Mouse (Mus musculus) embryonic facial prominence, embryonic 15.5 days (tissue): ENCODE measurements around the gene Kcnk6. TPM values are rescaled to one million over a fixed set of nuclear protein-coding genes. Genes with fewer than 3 reads are reported as not detected.
A peak's percentile ranks its signal among the peaks of the same experiment; 100 is the strongest.
"Not testable (repeated sequence)": the region's sequence is repeated elsewhere in the genome, so short reads cannot be mapped to it uniquely, and the experiment has no call there.

Experiments used
- ATAC-seq: fragments of 200-750 bp; cut with Nextera tagmentation; 2 replicates; pipeline ENCODE4 v1.8.0; 2017; ENCODE audit warnings: low read depth, moderate TSS enrichment; ENCODE audit not compliant: insufficient number of reproducible peaks, low FRiP score, low TSS enrichment
- H3K27ac ChIP-seq: fragments of 300-500 bp; sonication (generic); replicated peaks from 2 replicates; pipeline ENCODE4 v1.5.1; 2015; ENCODE audit warnings: mild to moderate bottlenecking, inconsistent platforms
- H3K27me3 ChIP-seq: fragments of 300-500 bp; sonication (generic); 2 replicates; pipeline ENCODE4 v1.6.1; 2015; ENCODE audit warnings: inconsistent platforms
- H3K36me3 ChIP-seq: fragments of 300-500 bp; sonication (generic); 2 replicates; pipeline ENCODE4 v1.6.1; 2015; ENCODE audit warnings: mild to moderate bottlenecking, inconsistent platforms
- H3K4me1 ChIP-seq: fragments of 300-500 bp; sonication (generic); 2 replicates; pipeline ENCODE4 v1.6.1; 2015; ENCODE audit warnings: inconsistent platforms
- H3K4me2 ChIP-seq: fragments of 300-500 bp; sonication (generic); replicated peaks from 2 replicates; pipeline ENCODE4 v1.6.1; 2015; ENCODE audit warnings: mild to moderate bottlenecking, inconsistent platforms
- H3K4me3 ChIP-seq: fragments of 300-500 bp; sonication (generic); replicated peaks from 2 replicates; pipeline ENCODE4 v1.5.1; 2015; ENCODE audit warnings: mild to moderate bottlenecking, inconsistent platforms
- H3K9ac ChIP-seq: fragments of 300-500 bp; sonication (generic); 2 replicates; pipeline ENCODE4 v1.6.1; 2015; ENCODE audit warnings: inconsistent platforms
- H3K9me3 ChIP-seq: fragments of 300-500 bp; sonication (generic); replicated peaks from 2 replicates; pipeline ENCODE4 v1.6.1; 2016; ENCODE audit warnings: inconsistent platforms
- WGBS: fragments of 180-500 bp; shearing (Covaris S2); methylation state at CpG from one replicate; pipeline ENCODE4 v1.1.7; 2015; 5-methylcytosine and 5-hydroxymethylcytosine counted together
- polyA plus RNA-seq: library from polyadenylated mRNA; unstranded; fragments of >200 nt; fragmentation: Nextera tagmentation; extraction: Ambion mirVana; gene quantifications from 2 replicates; pipeline ENCODE4 v1.2.1, GENCODE M21; 2015

Kcnk6 gene
- polyA plus RNA-seq, 1 experiment from 2014 or later: 3.3 TPM

DNA sequence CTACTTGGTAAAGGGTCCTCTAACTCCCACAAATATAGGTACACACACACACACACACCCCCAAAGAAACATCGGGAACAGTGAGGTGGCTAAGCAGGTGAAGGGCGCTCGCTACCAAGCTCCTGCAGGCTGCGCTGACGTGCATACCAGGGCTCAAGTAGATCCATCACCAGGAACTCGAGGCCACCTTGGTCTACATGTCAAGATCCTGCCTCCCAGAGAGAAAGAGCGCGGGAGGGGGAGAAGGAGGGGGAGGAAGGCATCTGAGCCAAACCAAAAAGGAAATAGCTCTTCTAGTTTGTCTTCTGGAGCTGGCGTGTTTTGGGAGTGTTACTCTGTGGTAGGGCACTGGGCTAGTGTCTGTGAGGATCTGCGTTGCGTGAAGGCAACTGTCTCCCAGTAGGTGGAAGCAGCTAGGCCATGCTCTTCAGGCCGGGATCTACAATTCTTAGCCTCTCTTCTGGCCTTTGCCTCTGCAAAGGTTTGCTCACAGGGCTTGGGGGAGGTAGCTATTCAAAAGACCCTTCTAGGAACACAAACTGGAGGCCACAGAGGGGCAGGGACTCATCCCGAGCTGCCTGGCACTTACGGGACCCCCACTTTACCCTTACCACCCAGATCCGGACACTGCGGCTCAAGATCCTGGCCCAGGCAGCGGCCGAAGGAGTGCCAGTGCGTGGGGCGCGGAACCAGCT lies 14.5 kb upstream of the Kcnk6 start:
- H3K9ac ChIP-seq: no peak overlapping the region
- no peaks in the 10 kb centered on the region for H3K27me3 ChIP-seq
- H3K4me3 ChIP-seq: 0 out of 2 replicates have a peak overlapping the region, but pooled peaks have one; percentile 26
- peaks cover 19% of the 10 kb centered on the region for H3K4me1 ChIP-seq
- no peaks in the 10 kb centered on the region for H3K9me3 ChIP-seq
- H3K27ac ChIP-seq: no peak overlapping the region
- no peak overlapping the region for H3K4me2 ChIP-seq
- 82% methylated on average over 21 of the region's 21 CpGs for WGBS
- peaks cover 29% of the 10 kb centered on the region for H3K36me3 ChIP-seq
- no peak for ATAC-seq

DNA sequence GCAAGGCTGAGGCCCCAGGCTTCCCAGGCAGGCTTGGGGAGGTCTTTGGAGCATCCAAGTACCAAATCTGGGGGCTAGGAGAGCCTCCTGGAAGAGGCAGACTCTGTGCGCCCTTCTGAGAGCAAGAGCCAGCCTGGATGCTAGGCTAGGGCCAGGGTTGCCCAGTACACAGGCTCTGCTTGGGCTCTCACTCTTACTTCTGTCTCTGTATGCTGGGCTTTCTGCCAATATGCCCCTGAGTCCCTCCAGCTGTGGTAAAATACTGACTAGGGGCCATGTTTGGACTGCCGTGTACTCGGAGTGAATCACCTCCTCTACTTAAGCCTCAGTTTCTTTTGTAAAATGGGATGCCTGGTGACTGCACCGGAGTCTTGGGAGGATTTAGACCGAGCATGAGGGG lies 13.7 kb upstream of the Kcnk6 start:
- Histone ChIP-seq H3K36me3 (peaks cover 29% of the 10 kb centered on the region), H3K4me2 (no peak overlapping the region), H3K9ac (no peak overlapping the region), H3K27me3 (no peaks in the 10 kb centered on the region), H3K4me3 (no peak overlapping the region), H3K9me3 (no peaks in the 10 kb centered on the region), H3K4me1 (peaks cover 19% of the 10 kb centered on the region), H3K27ac (no peak overlapping the region)
- no peak for ATAC-seq
- WGBS: 81% methylated on average over 5 of the region's 5 CpGs

DNA sequence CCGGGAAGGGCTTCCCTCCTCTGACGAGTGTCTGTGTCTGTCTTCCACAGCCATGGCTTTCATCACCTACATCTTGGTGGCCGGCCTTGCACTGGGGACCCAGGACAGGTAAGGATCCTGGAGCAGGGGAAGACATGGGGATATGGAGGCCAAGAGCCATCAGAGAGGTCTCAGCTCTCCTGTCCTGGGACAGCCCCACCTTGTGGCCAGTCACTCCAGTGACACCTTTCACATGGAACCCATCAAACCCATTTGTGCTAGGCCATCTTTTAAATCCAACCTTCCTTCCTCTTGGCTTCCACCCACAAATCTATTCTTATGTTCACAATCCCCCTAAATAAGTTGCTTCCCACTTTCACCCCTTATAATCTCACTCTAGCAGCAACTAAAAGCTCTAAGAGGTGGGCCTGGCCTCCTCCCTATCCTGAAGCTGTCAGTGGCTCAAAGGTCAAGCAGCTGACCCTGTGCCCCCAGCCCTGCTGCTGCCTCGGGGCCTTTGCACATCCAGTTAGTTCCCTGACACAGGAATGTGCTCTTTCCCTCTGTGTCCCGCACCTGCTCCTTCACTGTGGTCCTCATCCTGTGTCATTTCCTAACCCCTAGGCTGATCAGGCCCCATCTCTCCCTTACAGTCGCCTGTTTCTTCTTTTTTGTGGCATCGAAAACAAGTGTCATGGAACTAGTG lies 12.6 kb upstream of the Kcnk6 start:
- H3K4me2 ChIP-seq: no peak overlapping the region
- H3K4me3 ChIP-seq: no peak overlapping the region
- H3K9me3 ChIP-seq: no peaks in the 10 kb centered on the region
- H3K4me1 ChIP-seq: peaks cover 20% of the 10 kb centered on the region
- WGBS: 74% methylated on average over 7 of the region's 7 CpGs
- H3K27ac ChIP-seq: no peak overlapping the region
- H3K27me3 ChIP-seq: no peaks in the 10 kb centered on the region
- no peak for ATAC-seq
- no peak overlapping the region for H3K9ac ChIP-seq
- peaks cover 29% of the 10 kb centered on the region for H3K36me3 ChIP-seq

DNA sequence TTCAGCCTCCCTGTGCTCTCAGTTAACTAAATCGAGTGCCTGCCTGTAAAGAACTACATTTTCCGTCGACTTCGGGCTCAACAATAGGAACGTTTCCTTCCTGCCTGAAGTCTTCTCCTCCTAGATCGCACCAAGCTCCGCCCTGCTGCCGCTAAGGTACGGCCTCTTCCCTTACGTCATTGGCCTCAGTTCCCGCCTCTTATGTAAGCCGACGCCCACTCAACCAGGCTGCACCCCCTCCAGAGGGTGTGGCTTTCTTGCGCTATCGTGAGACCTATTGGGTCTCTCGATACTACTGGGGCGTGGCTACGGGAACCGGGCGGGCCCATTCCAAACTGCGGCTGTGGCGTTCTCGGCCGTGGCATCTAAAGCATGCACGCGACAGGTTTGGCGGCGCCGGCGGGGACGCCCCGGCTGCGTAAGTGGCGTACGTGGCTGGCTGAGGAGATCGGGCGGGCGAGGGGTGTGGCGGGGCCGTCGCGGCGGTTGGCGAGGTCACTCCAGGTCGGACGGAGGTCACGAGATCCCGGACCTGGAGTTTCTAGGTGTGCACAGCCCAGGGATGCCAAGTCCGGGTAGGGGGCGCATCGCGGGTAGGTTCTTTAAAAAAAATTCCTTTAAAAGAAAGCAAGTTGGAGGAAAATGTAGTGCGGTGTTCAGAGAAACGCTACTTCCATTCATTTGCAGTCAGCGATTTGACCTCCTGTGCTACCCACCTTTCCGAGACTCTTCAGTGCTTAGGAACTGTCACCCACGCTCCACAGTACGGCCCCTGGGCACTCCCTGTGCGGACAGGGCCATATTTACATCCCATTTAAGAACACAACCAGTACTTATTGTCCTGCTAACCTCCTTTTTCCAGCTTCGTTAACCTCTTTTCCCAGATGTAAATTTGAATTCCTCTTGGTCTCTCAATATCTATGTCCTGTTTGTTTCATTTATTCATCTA lies 6.0 kb upstream of the Kcnk6 start, which contains the start of gene Yif1b:
Yif1b (plus strand) TSS at position 311 of the 949 bp plus-strand sequence.
- Histone ChIP-seq H3K4me3 (peak within 1 kb of the TSS; percentile 78), H3K4me2 (peak within 1 kb of the TSS; percentile 69), H3K9me3 (no peaks in the 10 kb centered on the region), H3K36me3 (no peaks in the 10 kb centered on the region), H3K4me1 (peaks cover 21% of the 10 kb centered on the region), H3K27ac (peak within 1 kb of the TSS; percentile 96), H3K9ac (peak within 1 kb of the TSS; percentile 65), H3K27me3 (no peaks in the 10 kb centered on the region)
- under 1% methylated on average over 60 of the region's 60 CpGs for WGBS
- peak; percentile 96 for ATAC-seq

DNA sequence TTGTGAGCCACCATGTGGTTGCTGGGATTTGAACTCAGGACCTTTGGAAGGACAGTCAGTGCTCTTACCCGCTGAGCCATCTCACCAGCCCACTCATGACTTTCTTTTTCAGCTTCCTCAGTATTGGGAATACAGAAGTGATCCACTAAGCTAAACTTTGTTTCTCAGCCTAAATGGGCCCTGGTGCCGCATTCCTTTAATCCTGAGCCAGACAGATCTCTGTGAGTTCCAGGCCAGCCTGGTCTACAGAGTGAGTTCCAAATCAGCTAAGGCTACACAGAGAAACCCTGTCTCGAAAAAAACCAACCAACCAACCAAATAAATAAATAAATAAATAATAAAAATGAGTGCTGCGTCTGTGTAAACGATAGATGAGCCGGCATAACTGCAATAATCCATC lies 5.3 kb upstream of the Kcnk6 start:
- not testable (repeated sequence) for ATAC-seq, H3K27me3 ChIP-seq, H3K36me3 ChIP-seq, H3K9me3 ChIP-seq
- peak overlapping the region; percentile 96 for H3K27ac ChIP-seq
- H3K4me1 ChIP-seq: peaks cover 21% of the 10 kb centered on the region
- WGBS: 28% methylated on average over 6 of the region's 6 CpGs
- H3K4me3 ChIP-seq: peak overlapping the region; percentile 78
- H3K4me2 ChIP-seq: peak overlapping the region; percentile 69
- H3K9ac ChIP-seq: peak overlapping the region; percentile 44

DNA sequence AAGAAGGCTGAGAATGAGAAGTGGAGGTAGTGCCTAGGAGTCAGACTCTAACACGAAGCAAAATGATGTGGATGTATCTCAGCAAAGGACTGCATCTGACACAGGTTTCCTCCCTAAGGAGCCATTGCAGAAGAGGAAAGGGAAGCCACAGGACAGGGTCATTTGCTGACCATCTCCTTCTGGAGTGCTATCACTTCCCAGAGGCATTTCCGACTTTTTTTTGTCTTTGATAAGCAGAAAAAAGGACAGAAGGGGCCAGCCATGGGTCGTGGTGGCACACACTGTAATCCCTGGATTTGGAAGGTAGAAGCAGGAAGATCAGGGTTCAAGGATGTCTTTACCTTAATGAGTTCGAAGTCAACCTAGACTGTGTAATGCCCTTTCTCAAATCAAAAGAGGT lies 4.3 kb upstream of the Kcnk6 start:
- no peak overlapping the region for H3K4me2 ChIP-seq
- H3K4me3 ChIP-seq: no peak overlapping the region
- ATAC-seq: no peak
- no peak overlapping the region for H3K27ac ChIP-seq
- no peaks in the 10 kb centered on the region for H3K9me3 ChIP-seq
- H3K4me1 ChIP-seq: peaks cover 28% of the 10 kb centered on the region
- H3K27me3 ChIP-seq: peaks cover 7% of the 10 kb centered on the region
- no peaks in the 10 kb centered on the region for H3K36me3 ChIP-seq
- WGBS: 79% methylated on average over 4 of the region's 4 CpGs
- no peak overlapping the region for H3K9ac ChIP-seq

DNA sequence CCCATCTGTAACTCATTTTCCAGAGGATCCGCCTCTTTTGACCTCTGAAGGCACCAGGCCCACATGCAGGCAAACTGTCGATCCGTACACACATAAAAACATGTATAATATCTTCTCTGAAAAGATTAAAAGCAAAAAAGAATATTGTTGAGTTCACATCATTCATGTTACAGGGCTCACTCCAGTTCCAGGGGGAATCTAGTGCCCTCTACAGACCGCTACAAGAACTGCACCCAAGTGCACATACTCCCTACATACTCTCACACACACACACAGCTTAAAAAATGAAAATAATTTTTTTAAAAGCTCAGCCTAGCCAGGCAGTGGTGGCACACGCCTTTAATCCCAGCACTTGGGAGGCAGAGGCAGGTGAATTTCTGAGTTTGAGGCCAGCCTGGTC lies 2.3 kb upstream of the Kcnk6 start:
- H3K36me3 ChIP-seq: no peaks in the 10 kb centered on the region
- H3K27ac ChIP-seq: no peak overlapping the region
- no peaks in the 10 kb centered on the region for H3K9me3 ChIP-seq
- no peak overlapping the region for H3K4me3 ChIP-seq
- no peak for ATAC-seq
- H3K9ac ChIP-seq: no peak overlapping the region
- peaks cover 9% of the 10 kb centered on the region for H3K27me3 ChIP-seq
- 73% methylated on average over 5 of the region's 5 CpGs for WGBS
- H3K4me1 ChIP-seq: peaks cover 29% of the 10 kb centered on the region
- no peak overlapping the region for H3K4me2 ChIP-seq

DNA sequence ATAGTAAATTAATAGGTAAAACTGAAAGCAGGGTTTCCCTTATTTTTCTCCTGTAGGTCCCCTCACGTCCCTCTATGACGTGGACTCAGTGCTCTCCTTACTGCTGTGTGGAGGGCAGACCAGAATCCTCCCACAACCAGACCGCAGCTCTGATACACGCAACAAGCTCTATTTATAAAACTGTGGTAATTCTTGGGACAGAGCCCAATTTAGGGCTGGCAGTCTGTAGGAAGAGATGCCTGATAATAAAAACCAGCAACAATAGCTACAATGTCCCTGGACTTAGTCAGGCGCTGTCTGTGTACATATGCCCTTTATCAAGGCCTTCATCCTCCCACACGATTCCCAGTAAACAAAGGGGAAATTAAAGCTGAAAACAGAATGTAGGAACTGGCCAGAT lies 1.4 kb upstream of the Kcnk6 start:
- no peaks in the 10 kb centered on the region for H3K36me3 ChIP-seq
- no peak overlapping the region for H3K9ac ChIP-seq
- no peak overlapping the region for H3K4me3 ChIP-seq
- peaks cover 19% of the 10 kb centered on the region; the same call in 1 of the 2 replicates for H3K4me1 ChIP-seq
- peaks cover 9% of the 10 kb centered on the region for H3K27me3 ChIP-seq
- H3K27ac ChIP-seq: no peak overlapping the region
- WGBS: 39% methylated on average over 6 of the region's 6 CpGs
- no peak overlapping the region for H3K4me2 ChIP-seq
- H3K9me3 ChIP-seq: no peaks in the 10 kb centered on the region
- no peak for ATAC-seq

DNA sequence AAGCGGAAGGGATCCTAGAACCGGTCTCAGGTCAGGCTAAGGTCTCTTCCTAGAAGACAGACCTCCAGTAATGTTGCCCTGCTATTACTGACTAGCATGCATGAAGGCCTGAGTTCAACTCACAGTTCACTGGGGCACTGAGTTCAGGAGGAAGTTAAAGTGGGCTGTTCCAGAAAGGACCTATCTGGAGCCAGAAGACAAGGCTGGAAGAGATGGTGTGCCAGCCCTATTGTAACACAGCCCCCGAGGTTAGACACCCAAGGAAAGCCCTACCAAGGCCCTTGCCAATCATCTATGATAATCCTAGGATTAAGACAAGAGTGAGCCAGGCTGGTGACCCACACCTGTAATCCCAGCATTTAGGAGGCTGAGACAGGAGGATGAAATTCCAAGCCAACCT lies 798 bp downstream of the Kcnk6 start:
- Histone ChIP-seq H3K4me1 (peaks cover 17% of the 10 kb centered on the region; the same call in 1 of the 2 replicates), H3K36me3 (no peaks in the 10 kb centered on the region), H3K9ac (no peak overlapping the region), H3K27ac (no peak overlapping the region), H3K4me3 (peak overlapping the region; percentile 70), H3K4me2 (peak overlapping the region; percentile 96), H3K27me3 (peaks cover 9% of the 10 kb centered on the region), H3K9me3 (no peaks in the 10 kb centered on the region)
- 57% methylated on average over 3 of the region's 3 CpGs for WGBS
- no peak for ATAC-seq

DNA sequence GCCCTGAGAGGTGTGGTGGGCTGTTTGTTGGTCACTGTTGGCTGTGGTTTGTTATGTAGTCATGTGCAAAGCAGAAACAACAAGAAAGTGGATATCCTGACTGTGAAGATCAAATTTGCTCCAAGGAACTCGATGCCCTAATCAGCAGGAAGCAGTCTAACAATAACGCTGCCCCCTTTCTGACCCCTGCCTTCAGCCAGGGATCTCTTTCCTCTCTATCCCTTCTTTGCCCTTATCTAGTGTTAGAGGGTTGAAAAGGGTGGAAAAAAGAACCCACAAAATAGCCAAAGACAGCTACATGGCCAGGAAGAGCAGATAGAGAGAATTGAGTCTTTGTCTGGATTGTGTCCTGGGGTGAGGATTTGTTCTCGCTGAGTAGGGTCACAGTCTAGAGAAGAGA lies 1.8 kb downstream of the Kcnk6 start:
- 34% methylated on average over 3 of the region's 3 CpGs for WGBS
- Histone ChIP-seq H3K9me3 (no peaks in the 10 kb centered on the region), H3K9ac (no peak overlapping the region), H3K4me3 (no peak overlapping the region), H3K27ac (no peak overlapping the region), H3K4me2 (no peak overlapping the region), H3K4me1 (peaks cover 17% of the 10 kb centered on the region; the same call in 1 of the 2 replicates), H3K27me3 (peaks cover 9% of the 10 kb centered on the region), H3K36me3 (no peaks in the 10 kb centered on the region)
- no peak for ATAC-seq

DNA sequence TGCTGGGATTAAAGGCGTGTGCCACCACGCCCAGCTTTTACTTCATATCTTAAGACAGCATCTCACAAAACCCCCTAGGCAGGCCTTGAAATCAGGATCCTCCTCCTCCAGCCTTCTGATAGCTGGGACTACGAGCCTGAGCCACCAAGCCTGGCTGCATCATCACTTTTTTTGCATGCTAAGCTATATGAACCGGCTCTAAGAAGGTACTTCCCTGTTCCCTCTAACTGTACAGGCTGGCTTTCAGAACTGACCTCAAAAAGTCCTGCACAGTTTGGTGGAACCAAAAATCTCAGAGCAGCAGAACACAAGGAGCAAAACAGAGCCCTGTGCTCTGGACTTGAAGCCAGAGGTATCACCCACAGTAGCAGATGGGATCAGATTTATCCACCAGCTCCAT lies 4.1 kb downstream of the Kcnk6 start:
- Histone ChIP-seq H3K4me1 (peaks cover 18% of the 10 kb centered on the region; the same call in 1 of the 2 replicates), H3K9ac (no peak overlapping the region), H3K36me3 (0 out of 2 replicates have a peak, but pooled peaks cover 9% of the 10 kb centered on the region), H3K27me3 (peaks cover 9% of the 10 kb centered on the region), H3K9me3 (no peaks in the 10 kb centered on the region), H3K4me2 (no peak overlapping the region), H3K27ac (no peak overlapping the region), H3K4me3 (no peak overlapping the region)
- no peak for ATAC-seq
- 67% methylated on average over 4 of the region's 4 CpGs for WGBS
